Mouse (Mus musculus) midbrain, embryonic 12.5 days (tissue): ENCODE measurements around the gene Gm20388. TPM values are rescaled to one million over a fixed set of nuclear protein-coding genes. Genes with fewer than 3 reads are reported as not detected.

Experiments
- ATAC-seq: fragments of 200-750 bp; cut with Nextera tagmentation; 2 replicates; pipeline ENCODE4 v1.8.0; 2017; ENCODE audit warnings: low read depth, moderate TSS enrichment, moderate library complexity; ENCODE audit not compliant: low FRiP score
- H3K27ac ChIP-seq: fragments of 300-500 bp; sonication (generic); replicated peaks from 2 replicates; pipeline ENCODE4 v1.5.1; 2016; ENCODE audit warnings: mild to moderate bottlenecking
- H3K27me3 ChIP-seq: fragments of 300-500 bp; sonication (generic); 2 replicates; pipeline ENCODE4 v1.6.1; 2016; ENCODE audit warnings: mild to moderate bottlenecking
- H3K36me3 ChIP-seq: fragments of 300-500 bp; sonication (generic); 2 replicates; pipeline ENCODE4 v1.6.1; 2016
- H3K4me1 ChIP-seq: fragments of 300-500 bp; sonication (generic); 2 replicates; pipeline ENCODE4 v1.6.1; 2016
- H3K4me2 ChIP-seq: fragments of 300-500 bp; sonication (generic); replicated peaks from 2 replicates; pipeline ENCODE4 v1.6.1; 2016; ENCODE audit warnings: mild to moderate bottlenecking, moderate library complexity
- H3K4me3 ChIP-seq: fragments of 300-500 bp; sonication (generic); 2 replicates; pipeline ENCODE4 v1.5.1; 2016; ENCODE audit warnings: mild to moderate bottlenecking
- H3K9ac ChIP-seq: fragments of 300-500 bp; sonication (generic); replicated peaks from 2 replicates; pipeline ENCODE4 v1.6.1; 2016; ENCODE audit warnings: mild to moderate bottlenecking, moderate library complexity
- H3K9me3 ChIP-seq: fragments of 300-500 bp; sonication (generic); 2 replicates; pipeline ENCODE4 v1.6.1; 2016; ENCODE audit warnings: mild to moderate bottlenecking
- whole genome bisulfite sequencing: fragments of 180-500 bp; shearing (Covaris S2); methylation state at CpG from one replicate; pipeline ENCODE4 v1.1.7; 2016; 5-methylcytosine and 5-hydroxymethylcytosine counted together
- polyA plus RNA-seq: library from polyadenylated mRNA; unstranded; fragments of >200 nt; fragmentation: Nextera tagmentation; extraction: Ambion mirVana; gene quantifications from 2 replicates; pipeline ENCODE4 v1.2.1, GENCODE M21; 2016

The Gm20388 gene
- polyA plus RNA-seq, 1 experiment from 2014 or later: not detected

DNA sequence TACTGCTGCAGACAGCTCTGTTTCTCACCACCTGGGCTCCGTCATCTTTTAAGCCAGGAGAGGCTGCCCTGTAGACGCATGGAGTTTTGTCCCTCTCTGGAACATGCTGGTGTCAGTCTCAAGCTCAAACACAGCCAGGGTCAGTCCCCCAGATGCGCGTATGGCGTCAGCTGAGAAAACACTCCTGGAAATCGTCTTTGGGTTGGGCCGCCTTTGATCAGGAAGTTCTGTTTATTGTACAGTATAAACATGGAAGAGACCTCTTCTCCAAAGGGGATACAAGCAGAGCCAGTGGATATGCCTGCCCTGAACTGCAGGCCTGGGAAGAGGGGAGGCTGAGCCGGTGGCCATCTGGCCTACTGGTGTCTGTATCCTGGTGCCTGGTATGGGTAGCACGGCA, 2163.8 kb downstream of the Gm20388 start:
- no peak overlapping the region for H3K4me3 ChIP-seq
- 89% methylated on average over 9 of the region's 9 CpGs for WGBS
- no peak for ATAC-seq
- no peak overlapping the region for H3K9ac ChIP-seq
- peaks cover 2% of the 10 kb centered on the region; the same call in 1 of the 2 replicates for H3K4me1 ChIP-seq
- H3K27ac ChIP-seq: no peak overlapping the region
- H3K9me3 ChIP-seq: no peaks in the 10 kb centered on the region
- peaks cover 19% of the 10 kb centered on the region for H3K27me3 ChIP-seq
- no peaks in the 10 kb centered on the region for H3K36me3 ChIP-seq
- H3K4me2 ChIP-seq: no peak overlapping the region

DNA sequence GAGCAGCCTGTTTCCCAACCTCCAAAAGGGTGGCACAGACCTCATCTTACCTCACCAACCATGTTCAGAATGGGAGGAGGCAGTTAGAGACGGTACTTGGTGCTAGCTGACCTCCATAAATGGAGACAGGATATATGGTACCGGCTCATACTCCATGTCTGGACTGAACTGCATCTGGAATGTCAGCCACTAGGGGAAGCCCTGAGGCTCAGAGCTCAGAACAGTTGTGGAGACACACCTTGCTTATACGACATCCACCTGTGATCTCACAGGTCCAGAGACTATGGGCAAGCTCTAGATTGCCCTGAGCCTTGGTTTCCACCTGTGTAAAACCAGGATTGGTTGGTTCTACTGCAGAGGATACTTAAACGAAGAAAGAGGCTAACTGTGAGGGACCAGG, 2164.3 kb downstream of the Gm20388 start:
- Histone ChIP-seq H3K27me3 (peaks cover 19% of the 10 kb centered on the region), H3K9ac (no peak overlapping the region), H3K4me1 (peaks cover 2% of the 10 kb centered on the region; the same call in 1 of the 2 replicates), H3K36me3 (no peaks in the 10 kb centered on the region), H3K9me3 (no peaks in the 10 kb centered on the region), H3K4me3 (no peak overlapping the region), H3K27ac (no peak overlapping the region), H3K4me2 (no peak overlapping the region)
- no peak for ATAC-seq
- WGBS: 88% methylated on average over 4 of the region's 4 CpGs

DNA sequence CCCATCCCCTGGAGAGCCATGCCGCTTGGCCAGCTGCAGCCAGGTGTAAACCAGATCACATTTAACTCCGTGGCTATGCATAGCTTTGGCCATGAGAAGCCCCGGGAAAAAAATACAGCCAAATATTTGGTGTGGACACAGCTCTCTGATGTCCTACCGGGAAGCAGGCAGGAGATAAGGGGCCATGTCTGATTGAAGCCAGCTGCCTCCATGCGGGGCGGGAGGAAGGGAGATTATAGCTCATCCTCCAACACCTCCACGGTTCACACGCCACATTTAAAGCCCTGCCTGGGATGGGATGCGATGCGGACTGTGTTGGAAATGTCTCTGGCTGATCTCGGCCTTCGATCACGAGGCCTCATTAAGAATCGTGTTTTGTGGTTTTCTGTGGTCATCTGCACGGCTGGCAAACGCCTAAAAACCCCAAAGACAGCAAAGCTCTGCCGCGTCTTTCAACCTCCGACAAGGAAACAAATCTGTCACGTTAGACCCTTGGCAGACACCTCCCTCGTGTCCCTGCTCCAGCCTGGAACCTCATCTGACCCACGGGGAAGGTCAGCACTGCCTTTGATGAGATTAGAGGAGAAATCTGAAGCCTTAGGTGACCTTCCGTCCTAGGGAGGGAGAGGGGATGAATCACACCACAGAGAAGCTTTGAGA, 2165.7 kb downstream of the Gm20388 start:
- no peaks in the 10 kb centered on the region for H3K9me3 ChIP-seq
- peaks cover 22% of the 10 kb centered on the region for H3K27me3 ChIP-seq
- H3K27ac ChIP-seq: no peak overlapping the region
- no peak overlapping the region for H3K4me3 ChIP-seq
- 38% methylated on average over 23 of the region's 23 CpGs for WGBS
- no peak overlapping the region for H3K4me2 ChIP-seq
- H3K4me1 ChIP-seq: peaks cover 2% of the 10 kb centered on the region; the same call in 1 of the 2 replicates
- H3K9ac ChIP-seq: 0 out of 2 replicates have a peak overlapping the region, but pooled peaks have one; percentile 15
- no peak for ATAC-seq
- no peaks in the 10 kb centered on the region for H3K36me3 ChIP-seq

DNA sequence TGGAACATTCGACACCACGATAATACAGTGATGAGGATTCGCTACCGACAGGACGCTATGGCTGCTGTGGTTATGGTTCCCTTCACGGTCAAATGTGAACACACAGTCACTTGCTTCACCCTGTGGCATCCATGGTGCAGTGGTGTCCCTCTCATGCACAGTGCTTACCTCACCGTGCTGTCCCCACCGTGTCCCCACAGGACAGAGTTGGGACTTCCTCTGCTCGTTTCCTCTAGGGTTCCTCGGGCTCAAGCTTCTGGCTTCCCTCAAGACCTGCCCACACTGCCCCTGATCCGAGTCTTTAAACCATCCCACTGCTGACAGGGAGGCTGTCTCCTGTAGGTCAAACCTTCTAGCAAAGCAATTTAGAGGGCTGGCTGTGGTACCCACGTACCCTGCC, 2167.7 kb downstream of the Gm20388 start:
- peaks cover 22% of the 10 kb centered on the region for H3K27me3 ChIP-seq
- WGBS: 92% methylated on average over 12 of the region's 12 CpGs

DNA sequence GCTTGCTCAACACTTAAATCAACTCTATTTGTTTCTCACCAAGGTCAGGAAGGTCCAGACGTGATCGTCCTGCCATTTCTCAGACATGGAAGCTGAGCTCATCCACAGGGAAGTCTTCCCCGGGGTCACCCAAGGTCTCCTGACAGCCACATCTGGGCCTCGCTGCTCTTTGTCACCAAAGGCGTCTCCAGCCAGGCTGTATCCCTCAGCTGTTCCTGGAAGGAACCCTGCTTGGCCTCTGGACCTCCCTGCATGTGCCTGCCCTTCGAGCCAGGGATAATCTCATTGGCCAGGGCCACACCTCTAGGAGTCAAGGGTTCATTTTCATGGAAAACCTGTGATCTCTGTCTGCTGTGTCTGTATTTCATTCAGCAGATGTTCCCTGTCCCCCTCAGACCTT, 2168.5 kb downstream of the Gm20388 start:
- peaks cover 24% of the 10 kb centered on the region for H3K27me3 ChIP-seq
- no peak for ATAC-seq
- no peak overlapping the region for H3K4me2 ChIP-seq
- H3K36me3 ChIP-seq: no peaks in the 10 kb centered on the region
- no peak overlapping the region for H3K27ac ChIP-seq
- no peaks in the 10 kb centered on the region for H3K9me3 ChIP-seq
- peaks cover 2% of the 10 kb centered on the region; the same call in 1 of the 2 replicates for H3K4me1 ChIP-seq
- H3K4me3 ChIP-seq: no peak overlapping the region
- 55% methylated on average over 6 of the region's 6 CpGs for WGBS
- no peak overlapping the region for H3K9ac ChIP-seq

More for the DNA sequence above, 2167.7 kb downstream of the Gm20388 start:
- no peak for ATAC-seq
- Histone ChIP-seq H3K4me2 (no peak overlapping the region), H3K27ac (no peak overlapping the region), H3K4me3 (no peak overlapping the region), H3K4me1 (peaks cover 2% of the 10 kb centered on the region; the same call in 1 of the 2 replicates), H3K9me3 (no peaks in the 10 kb centered on the region), H3K36me3 (no peaks in the 10 kb centered on the region), H3K9ac (no peak overlapping the region)

DNA sequence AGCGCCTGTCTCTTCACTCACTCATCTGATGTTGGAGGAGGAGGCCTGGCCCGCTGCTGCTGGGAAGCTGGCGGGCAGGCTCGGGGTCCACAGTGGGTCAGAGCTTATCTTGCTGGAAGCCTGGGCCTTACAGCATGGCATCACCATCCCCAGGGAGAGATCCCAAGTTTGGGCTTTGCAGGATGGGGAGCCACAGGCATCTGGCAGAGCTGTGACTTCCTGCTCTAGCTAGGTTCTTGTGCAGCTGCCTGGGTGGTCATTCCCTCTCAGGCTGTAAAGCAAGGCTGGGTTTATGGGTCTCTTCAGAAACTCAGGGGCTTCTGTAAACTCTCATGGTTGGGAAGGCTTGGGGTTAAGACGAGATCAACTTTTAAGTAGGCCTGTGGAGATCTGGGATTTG, 2169.7 kb downstream of the Gm20388 start:
- H3K4me3 ChIP-seq: no peak overlapping the region
- H3K27ac ChIP-seq: no peak overlapping the region
- WGBS: 44% methylated on average over 5 of the region's 5 CpGs
- no peak overlapping the region for H3K4me2 ChIP-seq
- no peak overlapping the region for H3K9ac ChIP-seq
- peaks cover 2% of the 10 kb centered on the region; the same call in 1 of the 2 replicates for H3K4me1 ChIP-seq
- H3K9me3 ChIP-seq: no peaks in the 10 kb centered on the region
- peaks cover 24% of the 10 kb centered on the region for H3K27me3 ChIP-seq
- no peak for ATAC-seq
- no peaks in the 10 kb centered on the region for H3K36me3 ChIP-seq

DNA sequence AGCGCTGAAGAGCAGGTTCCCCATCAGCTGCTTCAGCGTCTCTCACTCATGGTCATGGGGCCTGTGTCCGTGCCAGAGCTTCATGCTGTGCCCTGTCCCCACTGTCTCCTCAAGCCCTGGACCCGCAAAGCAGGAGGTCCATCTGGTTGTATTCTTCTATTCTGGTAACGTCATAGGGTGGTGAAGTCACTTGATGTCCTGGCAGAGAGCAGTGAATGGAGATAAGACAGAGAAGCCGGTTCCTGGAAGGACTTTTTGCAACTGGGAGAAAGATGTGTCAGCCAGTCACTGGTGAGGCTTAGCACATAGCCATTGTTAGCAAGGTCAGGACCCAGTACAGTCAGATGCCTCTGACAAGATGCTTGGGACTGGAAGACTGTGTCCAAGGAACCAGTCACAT, 2172.8 kb downstream of the Gm20388 start:
- Histone ChIP-seq H3K36me3 (no peaks in the 10 kb centered on the region), H3K4me3 (no peak overlapping the region), H3K4me2 (no peak overlapping the region), H3K27me3 (peaks cover 33% of the 10 kb centered on the region), H3K9me3 (no peaks in the 10 kb centered on the region), H3K4me1 (no peaks in the 10 kb centered on the region), H3K27ac (no peak overlapping the region), H3K9ac (no peak overlapping the region)
- ATAC-seq: no peak
- whole genome bisulfite sequencing: 84% methylated on average over 6 of the region's 6 CpGs

DNA sequence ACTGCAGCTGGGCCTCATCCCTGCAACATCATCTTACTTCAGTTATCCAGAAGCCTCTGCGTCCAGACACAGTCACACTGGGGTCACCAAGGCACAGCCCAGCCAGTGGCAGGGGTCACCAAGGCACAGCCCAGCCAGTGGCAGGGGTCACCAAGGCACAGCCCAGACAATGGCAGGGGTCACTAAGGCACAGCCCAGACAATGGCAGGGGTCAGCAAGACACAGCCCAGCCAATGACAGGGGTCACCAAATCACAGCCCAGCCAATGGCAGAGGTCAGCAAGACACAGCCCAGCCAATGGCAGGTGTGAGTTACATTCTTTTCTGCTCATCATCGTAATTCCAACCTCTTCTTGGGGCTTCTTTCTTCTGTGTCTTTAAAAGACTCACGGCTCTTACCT, 2173.5 kb downstream of the Gm20388 start:
- no peak for ATAC-seq
- peaks cover 29% of the 10 kb centered on the region for H3K27me3 ChIP-seq
- no peak overlapping the region for H3K27ac ChIP-seq
- H3K4me3 ChIP-seq: no peak overlapping the region
- no peaks in the 10 kb centered on the region for H3K36me3 ChIP-seq
- H3K9me3 ChIP-seq: no peaks in the 10 kb centered on the region
- 18% methylated on average over 3 of the region's 3 CpGs for WGBS
- H3K9ac ChIP-seq: no peak overlapping the region
- H3K4me1 ChIP-seq: no peaks in the 10 kb centered on the region
- H3K4me2 ChIP-seq: no peak overlapping the region

DNA sequence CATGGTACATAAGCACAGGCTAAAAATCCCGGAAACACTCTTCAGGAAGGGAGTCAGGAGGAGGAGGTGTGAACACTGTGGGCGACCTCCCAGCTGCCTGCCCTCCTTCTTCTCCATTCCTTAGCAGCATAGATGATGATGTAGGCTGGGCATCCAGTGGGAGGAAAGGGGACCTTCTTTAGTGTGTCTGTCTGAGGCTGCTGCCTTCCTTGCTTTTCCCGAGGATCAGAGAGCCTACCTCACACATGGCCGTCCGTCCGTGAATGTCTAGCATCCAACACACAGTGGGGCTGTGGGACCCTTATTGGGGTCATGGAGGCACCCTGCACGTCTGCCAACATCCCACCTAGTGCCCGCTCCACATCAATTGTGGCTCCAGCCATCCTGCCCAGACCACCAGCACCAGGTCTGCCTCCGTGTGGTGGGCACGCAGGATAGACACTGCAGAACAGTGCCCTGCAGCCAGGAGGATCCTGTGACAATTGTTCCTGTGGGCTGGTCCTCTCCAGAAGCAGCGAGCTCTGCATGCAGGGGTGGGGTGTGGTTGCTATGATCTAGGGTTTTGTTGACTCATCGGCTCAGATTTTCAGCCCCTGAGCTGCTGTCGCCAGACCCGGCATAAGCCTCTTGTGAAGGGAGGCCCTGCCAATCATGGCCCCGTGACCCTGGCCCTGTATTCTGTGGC, 2174.2 kb downstream of the Gm20388 start:
- 54% methylated on average over 15 of the region's 15 CpGs for WGBS
- Histone ChIP-seq H3K4me1 (no peaks in the 10 kb centered on the region), H3K9ac (no peak overlapping the region), H3K4me3 (no peak overlapping the region), H3K27me3 (peaks cover 29% of the 10 kb centered on the region), H3K36me3 (no peaks in the 10 kb centered on the region), H3K4me2 (no peak overlapping the region), H3K27ac (no peak overlapping the region), H3K9me3 (no peaks in the 10 kb centered on the region)
- ATAC-seq: no peak

DNA sequence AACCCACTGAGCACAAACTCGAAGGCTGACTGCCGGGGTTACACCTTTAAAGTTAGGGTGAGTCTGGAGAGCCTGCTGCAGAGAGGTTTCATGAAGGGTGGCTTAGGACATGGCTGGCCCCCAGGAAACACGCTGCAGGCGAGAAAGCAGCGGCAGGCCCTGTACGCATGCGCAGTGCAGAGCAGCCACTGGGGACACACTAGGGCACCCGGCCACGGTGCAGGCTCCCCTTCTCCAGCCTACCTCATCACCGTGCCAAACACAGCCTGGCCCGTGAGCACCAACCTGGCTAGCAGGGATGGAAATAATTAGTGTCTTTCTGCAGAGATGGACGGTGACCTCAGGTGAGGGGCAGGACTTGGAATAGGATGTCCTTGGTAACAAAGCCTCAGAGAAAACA, 2175.4 kb downstream of the Gm20388 start:
- no peaks in the 10 kb centered on the region for H3K9me3 ChIP-seq
- peaks cover 28% of the 10 kb centered on the region for H3K27me3 ChIP-seq
- no peak overlapping the region for H3K9ac ChIP-seq
- H3K4me1 ChIP-seq: no peaks in the 10 kb centered on the region
- no peak for ATAC-seq
- 86% methylated on average over 12 of the region's 12 CpGs for WGBS
- no peak overlapping the region for H3K27ac ChIP-seq
- no peaks in the 10 kb centered on the region for H3K36me3 ChIP-seq
- H3K4me2 ChIP-seq: no peak overlapping the region
- no peak overlapping the region for H3K4me3 ChIP-seq

DNA sequence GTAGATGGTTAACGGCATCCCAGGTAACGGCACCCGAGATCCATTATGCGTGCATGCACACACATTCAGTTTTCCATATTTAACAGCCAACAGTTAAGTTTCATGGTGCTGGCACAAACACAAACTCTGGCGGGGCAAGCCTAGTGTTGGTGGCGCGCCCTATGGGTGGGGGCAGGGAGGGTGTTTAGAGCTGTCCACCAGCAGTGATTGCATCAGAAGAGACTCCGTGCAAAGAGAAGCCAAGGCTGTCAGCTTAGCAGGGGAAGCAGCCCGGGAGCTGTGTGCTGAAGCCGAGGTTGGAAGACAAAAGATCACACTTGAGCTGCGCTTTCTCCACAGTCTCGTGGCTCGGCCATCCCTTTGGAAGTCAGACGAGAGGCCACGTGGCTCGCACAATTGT, 2178.0 kb downstream of the Gm20388 start:
- Histone ChIP-seq H3K27me3 (peaks cover 20% of the 10 kb centered on the region), H3K9ac (no peak overlapping the region), H3K27ac (no peak overlapping the region), H3K4me3 (no peak overlapping the region), H3K4me2 (no peak overlapping the region), H3K4me1 (peaks cover 6% of the 10 kb centered on the region; the same call in 1 of the 2 replicates), H3K36me3 (no peaks in the 10 kb centered on the region), H3K9me3 (no peaks in the 10 kb centered on the region)
- no peak for ATAC-seq
- 84% methylated on average over 16 of the region's 16 CpGs for WGBS

DNA sequence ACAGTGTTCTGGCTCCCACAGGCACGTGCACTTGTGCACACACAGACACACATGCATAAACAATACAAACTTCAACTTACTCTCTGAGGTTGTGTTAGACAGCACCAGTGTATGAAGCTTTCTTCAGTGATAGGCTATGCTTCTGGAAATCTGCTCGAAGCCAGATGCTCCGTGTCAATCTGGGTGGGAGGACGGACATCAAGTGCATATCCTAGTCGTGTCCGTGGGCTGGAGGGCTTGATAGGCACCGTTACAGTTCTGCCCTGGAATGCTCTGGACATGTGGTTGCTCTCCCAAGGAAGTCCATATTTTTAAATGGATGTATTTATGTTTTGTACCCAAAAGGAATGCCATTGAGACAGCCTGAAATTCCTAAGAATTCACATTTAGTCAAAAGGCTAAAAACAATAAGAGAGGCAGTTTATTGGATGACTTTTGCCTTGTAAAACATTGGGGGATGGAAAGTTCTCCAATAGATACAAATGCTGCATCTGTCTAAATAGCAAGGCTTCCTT, 2178.6 kb downstream of the Gm20388 start:
- ATAC-seq: no peak
- Histone ChIP-seq H3K27me3 (peaks cover 20% of the 10 kb centered on the region), H3K36me3 (no peaks in the 10 kb centered on the region), H3K4me2 (no peak overlapping the region), H3K9me3 (no peaks in the 10 kb centered on the region), H3K27ac (no peak overlapping the region), H3K4me1 (peaks cover 6% of the 10 kb centered on the region; the same call in 1 of the 2 replicates), H3K4me3 (no peak overlapping the region), H3K9ac (no peak overlapping the region)
- WGBS: 86% methylated on average over 7 of the region's 7 CpGs
